Mouse (Mus musculus): ENCODE results near the gene Lrp8.

DNA sequence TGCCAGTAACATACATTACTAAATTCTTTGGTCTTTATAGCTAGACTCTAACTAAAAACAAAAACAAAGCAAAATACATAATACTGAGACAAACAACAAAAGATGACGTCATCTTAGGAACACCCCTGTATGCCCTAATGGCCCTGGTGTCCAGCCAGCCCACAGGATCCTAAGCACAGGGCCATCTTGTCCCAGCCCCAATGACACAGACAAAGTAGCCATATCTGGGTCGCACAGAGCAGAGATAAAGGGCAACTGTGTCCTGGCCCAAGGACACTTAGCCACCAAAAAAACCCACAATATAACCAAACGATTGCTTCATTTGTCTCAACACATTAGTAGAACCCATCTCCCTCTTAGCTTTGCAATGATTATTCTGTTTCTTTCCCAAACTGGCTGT lies 8.9 kb downstream of the Lrp8 start:
- TF ChIP-seq POLR2A (IDR thresholded peaks at IDR 0.05; ENCODE audit: borderline replicate concordance, control insufficient read depth, low read depth, low read length) = no peak
- no peak for TF ChIP-seq CTCF (IDR thresholded peaks at IDR 0.05; ENCODE audit: control insufficient read depth, insufficient read depth, low read length)
